Mouse (Mus musculus) layer of hippocampus, postnatal 10 days (tissue): ENCODE results near the gene Gm42372. TPM values are rescaled to one million over a fixed set of nuclear protein-coding genes. Genes with fewer than 3 reads are reported as not detected.

ENCODE experiments used
- DNase-seq, 2 experiments: peaks; one replicate each; pipeline ENCODE4 v3.0.0; 2021; ENCODE audit warnings: low spot score in 2 of 2
- total RNA-seq, 2 experiments: library from RNA; stranded (reverse); gene quantifications; 2 replicates each; pipeline ENCODE4 v1.2.3; 2021

The Gm42372 gene
- total RNA-seq, 2 experiments from 2014 or later = 42.9 to 44.8 TPM

- DNase-seq = peak; percentile 84 to 88
These were observed 23.2 kb upstream of the Gm42372 start, which contains the start of gene Pnmal1 for GRCm38 (mm10) chr7:16959539-16960187. Gene Pnmal1, plus strand, starts transcription at chr7:16959679.

GRCm38 (mm10) chr7:16961678-16962077 lies 21.2 kb upstream of the Gm42372 start:
- DNase-seq = no peak

DNA sequence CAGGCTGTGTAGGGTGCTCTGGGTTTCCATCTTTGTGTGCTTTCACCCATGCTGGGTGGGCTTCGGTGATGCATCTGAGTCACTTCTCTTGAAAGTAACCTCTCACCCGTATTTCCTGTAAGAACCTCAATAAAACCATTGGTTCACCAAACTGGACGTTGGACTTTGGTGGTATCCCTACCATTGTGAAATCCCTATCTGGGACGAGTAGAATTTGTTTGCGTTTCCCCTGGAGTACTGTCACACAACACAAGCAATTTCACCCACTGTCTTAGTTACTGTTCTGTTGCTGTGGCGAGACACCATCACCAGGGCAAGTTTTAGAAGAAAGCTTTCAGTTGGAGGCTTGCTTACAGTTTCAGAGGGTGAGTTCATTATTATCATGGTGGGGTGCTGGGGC lies 14.5 kb upstream of the Gm42372 start:
- no peak for DNase-seq

GRCm38 (mm10) chr7:16971160-16971559 lies 11.7 kb upstream of the Gm42372 start:
- no peak for DNase-seq

DNA sequence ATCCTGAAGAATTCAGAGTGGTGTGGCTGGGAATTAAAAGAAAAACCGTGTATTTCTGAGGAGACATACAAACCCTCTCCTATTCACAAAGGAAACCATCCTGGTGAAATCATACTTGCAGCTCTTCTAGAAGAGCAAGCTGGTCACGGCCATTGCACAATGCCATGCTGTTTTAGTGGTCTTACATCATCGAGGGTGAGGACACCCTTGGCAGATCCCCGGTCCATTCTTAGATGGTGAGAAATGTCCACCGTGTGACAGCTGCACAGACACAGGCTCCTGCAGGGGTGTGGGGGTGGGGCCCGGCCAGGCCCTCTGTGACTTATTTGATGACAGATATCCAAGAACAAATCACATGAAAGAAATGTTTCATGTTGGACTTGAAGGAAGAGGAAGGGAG lies 8.9 kb upstream of the Gm42372 start:
- no peak for DNase-seq

GRCm38 (mm10) chr7:16976298-16976697 lies 6.6 kb upstream of the Gm42372 start:
- DNase-seq = no peak

DNA sequence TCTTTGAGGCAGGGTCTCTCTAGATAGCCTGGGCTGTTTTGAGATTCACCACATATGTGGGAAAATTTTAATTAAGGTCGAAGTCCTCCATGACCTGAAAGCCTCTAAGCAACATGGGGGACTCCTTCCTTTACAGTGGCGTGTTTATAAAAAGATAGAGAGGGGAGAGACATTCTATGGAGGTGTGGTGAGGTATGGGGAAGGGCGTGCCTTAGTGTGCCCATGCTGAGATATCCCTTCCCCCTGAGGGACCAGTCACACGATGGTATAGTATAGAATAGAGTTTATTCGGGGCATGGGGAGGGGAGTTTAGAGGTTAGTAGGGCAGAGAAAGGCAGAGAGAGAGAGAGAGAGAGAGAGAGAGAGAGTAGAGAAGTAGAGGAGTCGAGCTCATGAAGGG lies 4.7 kb upstream of the Gm42372 start:
- no peak for DNase-seq

DNA sequence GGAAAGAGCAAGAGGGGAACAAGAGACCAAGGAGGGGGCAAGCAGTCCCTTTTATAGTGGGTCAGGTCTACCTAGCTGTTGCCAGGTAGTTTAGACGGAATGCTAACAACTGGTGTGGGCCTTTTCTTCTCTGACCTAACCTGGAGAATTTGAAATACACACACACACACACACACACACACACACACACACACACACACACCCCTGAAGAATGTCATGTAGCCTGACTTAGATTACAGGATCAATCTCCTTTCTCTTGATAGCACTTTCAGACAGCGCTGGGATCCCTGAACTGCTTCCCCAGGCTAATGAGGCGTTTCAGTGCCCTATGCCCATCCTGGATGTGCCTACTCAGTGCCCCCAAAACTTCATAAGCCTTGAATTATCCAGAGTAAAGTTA lies 4.3 kb upstream of the Gm42372 start:
- no peak for DNase-seq

DNA sequence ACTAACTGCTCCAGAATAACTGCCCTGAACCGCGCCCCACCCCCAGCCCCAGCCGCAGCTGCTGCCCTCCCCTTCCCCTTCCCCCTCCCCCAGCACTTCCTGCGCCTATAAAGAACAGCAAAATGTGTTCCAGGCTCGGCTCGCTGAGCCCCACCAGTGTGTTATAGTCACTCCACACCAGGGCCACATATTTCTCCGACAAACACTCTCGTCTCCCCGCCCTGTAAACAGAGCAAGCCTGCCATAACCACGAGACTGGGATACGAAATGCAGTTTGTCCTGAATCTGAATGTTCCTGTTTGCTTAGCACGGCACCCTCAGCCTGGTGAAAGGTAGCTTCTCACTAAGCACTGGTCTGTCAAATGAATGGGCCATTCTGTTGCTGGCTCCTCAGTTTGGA lies 2.5 kb upstream of the Gm42372 start:
- no peak for DNase-seq

DNA sequence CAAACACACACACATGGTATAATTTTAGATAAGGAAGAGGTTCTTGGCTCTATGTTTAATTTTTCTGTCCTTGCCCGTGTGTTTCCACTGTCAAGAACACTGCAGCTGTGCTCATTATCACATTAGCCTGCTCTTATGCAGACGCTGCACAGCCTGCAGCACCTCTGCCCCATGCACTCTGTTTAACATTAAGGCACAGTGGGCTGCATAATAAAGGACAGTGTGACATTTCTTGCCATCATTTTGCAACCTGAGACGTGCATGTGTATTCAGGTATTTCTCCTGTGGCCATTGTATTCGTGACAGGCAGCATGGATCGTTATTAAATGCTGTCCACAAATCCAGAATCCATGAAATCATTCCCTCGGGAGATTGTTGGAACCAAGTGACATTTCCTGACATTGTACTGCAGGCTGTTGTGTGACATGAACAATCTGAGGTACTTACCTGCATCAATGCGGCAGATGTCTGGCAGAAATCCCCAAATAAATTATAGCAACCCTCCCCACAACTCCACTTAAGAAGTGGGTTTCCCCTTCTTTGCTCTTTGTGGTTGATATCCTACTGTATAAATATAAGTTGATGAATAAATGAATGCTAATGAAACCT lies 4.8 kb downstream of the Gm42372 start:
- no peak for DNase-seq

- peak in 1 of 2 experiments; percentile 25 for DNase-seq
These were observed 5.5 kb downstream of the Gm42372 start for GRCm38 (mm10) chr7:16988405-16988804.

DNA sequence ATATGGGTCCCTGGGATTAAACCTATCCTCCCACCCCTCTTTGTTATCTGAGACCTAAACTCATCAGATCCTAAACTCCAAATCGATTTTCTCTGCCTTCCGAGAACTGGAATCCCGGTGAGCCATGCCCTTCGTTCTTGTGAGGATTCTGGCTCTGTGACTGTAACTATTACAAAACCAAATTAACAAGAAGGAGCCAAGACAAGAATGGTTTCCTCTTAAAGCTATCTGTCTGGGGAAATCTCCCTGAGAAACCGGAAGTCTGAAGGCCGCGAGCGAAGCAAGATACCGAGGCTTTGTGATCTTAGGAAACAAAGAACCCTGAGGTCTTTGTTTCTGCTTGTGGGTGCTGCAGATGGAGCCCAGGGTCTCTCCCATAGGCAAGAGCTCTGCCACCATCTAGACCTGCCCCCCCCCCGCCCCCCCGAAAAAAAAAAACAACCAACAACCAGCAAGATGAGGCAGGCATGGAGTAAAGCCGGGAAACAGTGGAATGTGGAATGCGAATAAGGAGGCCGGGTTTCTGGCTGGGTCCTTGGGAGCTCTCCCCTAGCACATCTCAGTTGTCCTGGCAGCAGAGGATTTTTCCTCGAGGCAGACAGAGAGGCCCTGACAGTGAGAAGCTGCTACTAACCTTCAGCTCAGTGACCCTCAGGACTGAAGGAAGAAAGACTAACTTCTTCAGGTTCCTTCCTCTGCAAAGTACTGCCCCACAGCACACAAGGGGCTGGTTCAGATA lies 7.3 kb downstream of the Gm42372 start:
- peak in 1 of 2 experiments; percentile 15 for DNase-seq

GRCm38 (mm10) chr7:16991681-16992450 lies 9.0 kb downstream of the Gm42372 start:
- DNase-seq = peak in 1 of 2 experiments; percentile 13

GRCm38 (mm10) chr7:16992451-16992807 lies 9.5 kb downstream of the Gm42372 start, which contains the start of gene Ccdc8:
Gene Ccdc8, plus strand, starts transcription at chr7:16992708.
- no peak for DNase-seq

DNA sequence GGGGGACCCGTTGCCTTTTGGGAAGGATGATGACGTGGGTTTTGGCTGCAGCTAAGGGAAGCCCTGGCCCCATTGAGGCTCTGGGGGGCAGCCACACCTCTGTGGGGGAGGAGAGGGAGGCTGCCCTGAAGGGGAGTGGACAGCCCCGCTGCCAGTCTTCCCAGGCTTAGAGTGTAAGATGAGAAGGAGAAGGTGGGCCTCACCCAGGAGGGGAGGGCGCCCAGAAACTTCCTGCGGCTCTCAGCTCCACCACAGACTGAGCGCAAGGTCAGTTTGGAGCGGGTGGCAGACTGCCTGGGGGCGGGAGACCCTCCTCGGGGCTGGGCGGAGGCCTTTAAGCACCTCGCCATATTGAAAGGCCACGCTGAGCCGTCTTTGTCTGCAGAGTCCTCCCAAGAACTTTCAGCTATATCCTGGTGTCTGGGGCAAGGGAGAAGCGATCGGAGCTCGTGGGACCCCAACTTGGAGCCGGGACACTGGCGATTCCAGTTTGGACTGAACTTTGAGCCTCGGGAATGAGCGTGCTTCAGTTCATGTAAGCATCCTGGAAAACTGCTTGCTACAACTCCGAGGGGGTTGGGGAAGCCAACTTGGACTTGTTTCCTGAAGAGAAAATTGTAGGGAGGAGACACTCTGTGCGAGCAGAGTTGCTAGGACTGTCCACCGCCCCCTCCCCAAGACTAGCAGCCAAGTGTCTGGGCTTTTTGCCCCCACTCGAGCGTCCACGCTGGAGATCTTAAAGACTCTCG lies 10.9 kb downstream of the Gm42372 start:
- peak in 1 of 2 experiments; percentile 67 for DNase-seq

- DNase-seq = no peak
These were observed 11.5 kb downstream of the Gm42372 start for GRCm38 (mm10) chr7:16994400-16994799.

DNA sequence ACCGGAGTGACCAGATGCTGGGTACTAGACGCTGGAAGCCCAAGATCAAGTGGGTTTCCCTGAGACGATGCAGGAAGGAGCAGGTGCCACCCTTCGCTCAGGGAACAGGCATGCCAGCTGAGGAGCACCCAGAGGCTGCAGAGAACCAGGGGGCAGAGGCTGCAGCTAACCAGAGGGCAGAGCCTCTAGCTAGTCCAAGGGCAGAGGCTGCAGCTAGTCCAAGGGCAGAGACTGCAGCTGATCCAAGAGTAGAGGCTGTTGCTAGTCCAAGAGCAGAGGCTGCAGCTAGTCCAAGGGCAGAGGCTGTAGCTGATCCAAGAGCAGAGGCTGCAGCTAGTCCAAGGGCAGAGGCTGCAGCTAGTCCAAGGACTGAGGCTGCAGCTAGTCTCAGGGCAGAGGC lies 12.5 kb downstream of the Gm42372 start:
- DNase-seq = no peak

DNA sequence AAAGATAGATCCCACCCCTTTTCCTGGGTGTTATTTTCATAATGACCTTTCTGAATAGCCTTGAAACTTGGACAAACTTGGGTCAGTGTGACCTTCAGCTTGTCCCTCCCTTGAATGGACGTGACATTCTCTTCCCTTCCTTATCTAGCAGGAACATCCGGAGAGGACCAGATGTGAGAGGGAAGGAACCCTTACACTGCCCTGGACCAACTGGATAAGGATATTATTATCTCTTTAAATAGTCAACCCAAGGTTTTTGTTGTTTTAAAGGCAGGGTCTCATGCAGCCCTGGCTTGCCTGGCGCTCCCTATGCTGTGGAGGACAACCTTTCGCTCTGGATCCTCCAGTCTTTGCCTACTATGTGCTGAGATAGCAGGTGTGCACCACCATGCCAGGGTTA lies 16.3 kb downstream of the Gm42372 start:
- DNase-seq = no peak

GRCm38 (mm10) chr7:16999650-17000049 lies 16.8 kb downstream of the Gm42372 start:
- DNase-seq = peak; percentile 95 to 96

GRCm38 (mm10) chr7:17002375-17003195 lies 19.7 kb downstream of the Gm42372 start:
- DNase-seq = peak; percentile 88 to 91
